Mouse (Mus musculus) cerebellum, adult 8-10 months (tissue): ENCODE data around the gene Mnd1.

Source experiments
- DNase-seq: peaks from one replicate; pipeline ENCODE4 v3.0.0; 2022

Mnd1 gene

DNA sequence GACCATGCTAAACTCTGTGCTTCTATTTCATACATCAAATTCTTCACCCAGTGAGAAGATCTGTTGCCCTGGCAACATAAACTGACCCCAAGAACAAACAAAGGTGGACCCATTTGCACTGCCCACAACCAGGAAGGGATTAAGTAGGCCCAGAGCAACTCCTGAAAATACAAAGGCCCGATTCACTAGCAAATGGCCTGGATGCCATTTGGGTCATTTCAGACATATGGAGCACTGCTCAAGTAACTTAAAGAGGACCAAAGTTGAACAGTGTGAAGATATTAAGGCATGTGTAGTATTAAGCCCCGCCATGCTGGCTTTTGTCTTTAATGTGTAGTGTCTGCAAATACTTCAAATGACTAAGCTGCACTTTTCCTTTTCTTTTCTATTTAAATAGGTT is 68.7 kb downstream of the Mnd1 start:
- no peak for DNase-seq

DNA sequence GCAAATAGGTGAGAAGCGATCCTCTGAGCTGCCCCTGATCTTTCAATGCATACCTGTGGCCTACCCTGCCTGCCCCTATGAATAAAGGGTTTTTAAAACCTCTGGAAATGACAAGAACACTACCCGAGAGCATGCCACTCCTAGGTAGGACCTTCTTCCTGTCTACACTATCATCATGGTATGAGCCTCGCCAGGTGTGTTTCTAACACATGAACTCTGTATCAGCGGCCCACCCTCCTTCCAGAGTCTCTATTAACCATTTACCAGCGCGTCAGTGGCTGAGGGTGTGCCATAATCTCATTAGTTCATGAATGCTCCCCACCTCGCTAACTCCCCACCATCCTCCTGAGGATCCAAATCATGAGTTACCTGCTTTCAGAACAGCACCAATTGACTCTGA is 69.2 kb downstream of the Mnd1 start:
- DNase-seq: no peak

DNA sequence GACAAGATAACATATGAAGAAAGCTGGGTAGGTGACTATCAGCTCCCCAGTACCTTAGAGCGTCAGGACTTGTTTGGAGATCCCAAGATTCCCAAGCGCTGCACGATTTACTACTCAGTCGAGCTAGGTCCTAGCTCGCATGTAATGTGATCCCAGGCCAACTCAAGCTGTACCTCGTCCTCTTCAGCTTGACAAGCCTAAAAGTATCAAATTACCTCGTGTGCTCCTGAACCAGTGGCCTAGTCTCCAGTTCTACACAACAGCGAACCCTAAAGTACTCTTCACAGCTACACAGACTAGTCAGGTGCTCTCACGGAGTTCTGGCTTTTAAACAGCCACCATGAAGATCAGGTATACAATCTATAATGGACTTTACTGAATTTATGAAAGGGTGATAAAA is 70.2 kb downstream of the Mnd1 start:
- DNase-seq: no peak

DNA sequence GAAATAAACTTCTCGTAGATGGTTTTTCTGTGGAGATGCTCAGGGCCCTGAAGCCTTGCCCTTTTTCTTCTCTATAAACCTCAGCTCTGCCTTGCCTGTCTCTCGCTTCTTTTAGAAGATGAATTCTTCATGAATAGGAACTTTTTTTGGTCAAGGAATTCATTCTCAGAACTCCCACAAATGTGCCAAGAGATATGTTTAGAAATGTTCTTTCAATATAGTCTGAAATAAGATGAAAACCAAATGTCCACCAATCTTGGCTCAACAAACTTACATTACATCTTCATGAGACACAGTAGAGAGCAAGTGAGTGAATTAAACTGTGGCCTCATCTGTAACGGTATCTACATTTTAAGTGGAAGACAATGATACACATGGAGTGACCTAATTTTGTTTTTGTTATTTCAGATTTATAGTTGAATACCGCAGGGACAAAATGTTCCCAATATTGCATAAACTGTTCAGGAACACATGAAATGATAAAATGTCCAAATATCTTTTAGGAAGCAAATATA is 74.3 kb downstream of the Mnd1 start:
- DNase-seq: no peak

DNA sequence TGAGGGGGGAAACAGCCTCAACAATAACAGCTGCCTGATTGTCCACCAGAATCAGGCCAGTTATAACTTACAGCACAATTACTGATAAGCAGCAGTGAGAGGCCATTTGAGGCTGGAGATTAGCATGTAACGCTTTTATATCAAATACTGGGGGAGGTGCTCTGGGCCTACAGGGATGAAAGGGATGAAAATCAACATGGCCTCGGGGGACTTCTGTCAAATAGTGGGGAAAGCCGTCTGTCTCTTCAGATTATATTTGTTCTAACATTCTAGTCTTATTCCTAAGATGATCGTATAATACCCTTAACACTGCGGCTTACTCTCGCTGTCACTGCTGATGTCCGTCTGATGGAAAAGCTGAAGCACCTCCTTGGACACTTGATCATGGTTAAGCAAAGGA is 75.5 kb downstream of the Mnd1 start:
- no peak for DNase-seq

DNA sequence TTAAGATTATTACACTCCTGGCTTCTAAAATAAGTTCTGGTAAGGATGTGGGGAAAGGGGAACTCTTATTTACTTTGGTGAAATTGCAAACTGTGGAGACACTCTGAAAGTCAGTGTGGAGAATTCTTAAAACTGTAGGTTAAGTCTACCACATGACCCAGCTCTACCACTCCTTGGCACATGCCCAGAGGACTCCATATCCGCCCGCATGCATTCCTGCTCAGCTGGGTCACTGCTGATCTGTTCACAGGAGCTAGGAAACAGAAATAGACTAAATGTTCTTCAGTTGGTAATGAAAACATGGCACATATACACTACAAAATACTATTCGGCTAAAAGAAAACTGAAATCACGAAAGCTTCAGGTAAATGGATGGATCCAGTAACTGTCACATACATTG is 78.1 kb downstream of the Mnd1 start:
- no peak for DNase-seq

DNA sequence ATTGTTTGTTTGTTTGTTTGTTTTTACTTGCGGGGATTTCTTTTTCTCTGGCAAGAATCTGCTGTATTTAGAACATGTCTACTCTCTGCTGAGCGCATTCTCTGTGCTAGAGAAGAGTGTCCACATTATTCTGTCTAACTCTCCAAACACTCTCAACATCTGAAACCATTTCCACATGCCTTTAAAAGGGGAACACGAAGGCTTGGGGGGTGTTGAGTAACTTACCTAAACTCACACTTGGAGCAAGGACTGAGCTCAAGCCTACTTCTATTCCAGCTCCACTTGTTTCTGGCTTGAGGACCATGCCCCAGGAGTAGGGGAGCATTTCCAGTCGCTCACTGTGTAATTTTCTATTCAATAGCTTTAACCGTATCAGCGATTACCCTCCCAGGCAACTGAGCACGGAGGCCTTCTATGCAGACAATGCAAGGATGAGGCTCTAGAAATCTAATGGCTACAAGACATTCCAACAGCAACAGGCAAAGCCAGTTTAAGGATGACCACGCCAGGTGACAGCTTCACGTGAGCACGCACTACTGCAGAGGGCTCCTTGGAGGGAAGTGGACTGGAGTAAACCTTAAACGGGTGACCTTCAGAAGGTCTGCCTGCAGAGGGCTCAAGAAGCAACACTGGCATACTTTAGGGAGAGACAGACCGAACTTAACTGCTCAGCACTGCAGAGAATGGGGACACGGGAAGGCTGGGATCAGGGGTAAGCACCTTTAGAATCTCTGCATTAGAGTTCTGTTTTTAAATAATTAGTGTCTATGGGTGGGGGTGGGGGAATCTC is 78.8 kb downstream of the Mnd1 start:
- no peak for DNase-seq

DNA sequence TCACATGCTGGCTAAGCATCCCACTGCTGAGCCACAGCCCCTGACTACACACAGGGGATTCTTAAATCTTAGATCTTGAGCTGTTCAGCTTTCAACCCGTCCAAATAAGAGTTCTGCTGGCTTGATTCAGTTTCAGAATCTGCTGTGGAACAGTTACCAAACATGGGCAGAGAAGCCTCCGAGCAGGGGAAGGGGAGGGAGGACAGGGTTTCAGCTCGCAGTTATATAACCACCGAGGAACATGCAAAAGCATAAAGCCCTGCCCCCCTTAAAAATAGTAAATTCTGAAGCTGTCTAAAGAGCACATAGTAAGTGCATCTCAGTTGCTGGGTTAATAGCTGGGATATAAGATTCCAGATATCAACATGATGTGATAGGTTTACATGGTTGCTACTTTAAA is 80.1 kb downstream of the Mnd1 start:
- no peak for DNase-seq

DNA sequence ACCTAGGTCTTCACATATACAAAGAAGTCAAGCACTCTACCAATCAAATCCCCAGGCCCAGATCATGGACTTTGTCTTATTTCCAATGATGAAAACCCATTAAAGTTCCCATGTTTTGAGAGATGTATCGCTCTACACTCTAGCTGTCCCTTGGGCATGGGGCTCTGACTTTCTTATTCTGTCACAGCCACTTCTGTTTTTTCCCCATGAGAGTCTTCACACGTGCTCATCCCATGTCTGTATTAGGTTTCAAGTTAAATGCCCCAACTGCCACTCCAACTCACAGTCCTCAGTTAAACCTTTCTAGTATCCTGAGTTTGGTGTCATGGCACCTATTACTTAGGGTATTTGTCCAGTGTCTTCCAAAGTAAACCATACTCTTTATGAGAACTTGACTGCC is 80.8 kb downstream of the Mnd1 start:
- DNase-seq: no peak

DNA sequence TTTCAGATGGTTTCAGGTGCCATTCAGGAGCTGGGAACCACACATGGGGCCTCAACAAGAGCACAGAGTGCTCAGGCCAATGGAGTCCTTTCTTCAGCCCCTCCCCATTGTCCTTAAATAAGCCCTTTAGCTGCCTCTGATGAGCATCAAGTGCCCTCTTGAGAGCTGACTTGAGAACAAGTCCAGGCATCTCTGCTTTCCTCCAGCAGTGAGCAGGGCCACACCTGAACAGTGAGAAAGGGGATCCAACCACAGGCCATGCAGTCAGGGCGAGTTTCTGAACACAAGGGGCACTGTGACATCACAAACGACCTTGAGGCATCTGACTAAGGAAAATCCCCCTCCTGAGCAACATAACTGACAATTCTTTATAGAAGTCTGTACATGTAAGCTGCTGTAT is 83.9 kb downstream of the Mnd1 start:
- no peak for DNase-seq

DNA sequence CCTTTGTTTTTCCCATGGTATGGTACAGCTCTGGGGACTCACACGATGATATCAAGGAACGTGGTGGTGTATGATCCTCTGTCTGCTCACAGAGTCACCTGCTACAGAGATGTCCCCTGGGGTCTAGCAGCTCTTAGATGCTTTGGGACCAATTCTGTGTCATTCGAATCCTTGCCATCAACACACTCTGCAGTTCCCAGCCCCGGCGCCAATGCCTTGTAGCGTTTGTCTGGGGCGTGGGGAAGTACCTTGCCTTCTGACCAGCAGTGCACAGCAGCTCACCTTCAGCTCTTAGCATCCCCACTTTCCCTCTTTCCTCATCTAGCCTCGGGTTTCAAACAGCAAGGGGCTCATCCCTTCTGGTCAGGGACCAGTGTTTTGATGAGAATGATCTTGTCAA is 84.8 kb downstream of the Mnd1 start:
- no peak for DNase-seq

DNA sequence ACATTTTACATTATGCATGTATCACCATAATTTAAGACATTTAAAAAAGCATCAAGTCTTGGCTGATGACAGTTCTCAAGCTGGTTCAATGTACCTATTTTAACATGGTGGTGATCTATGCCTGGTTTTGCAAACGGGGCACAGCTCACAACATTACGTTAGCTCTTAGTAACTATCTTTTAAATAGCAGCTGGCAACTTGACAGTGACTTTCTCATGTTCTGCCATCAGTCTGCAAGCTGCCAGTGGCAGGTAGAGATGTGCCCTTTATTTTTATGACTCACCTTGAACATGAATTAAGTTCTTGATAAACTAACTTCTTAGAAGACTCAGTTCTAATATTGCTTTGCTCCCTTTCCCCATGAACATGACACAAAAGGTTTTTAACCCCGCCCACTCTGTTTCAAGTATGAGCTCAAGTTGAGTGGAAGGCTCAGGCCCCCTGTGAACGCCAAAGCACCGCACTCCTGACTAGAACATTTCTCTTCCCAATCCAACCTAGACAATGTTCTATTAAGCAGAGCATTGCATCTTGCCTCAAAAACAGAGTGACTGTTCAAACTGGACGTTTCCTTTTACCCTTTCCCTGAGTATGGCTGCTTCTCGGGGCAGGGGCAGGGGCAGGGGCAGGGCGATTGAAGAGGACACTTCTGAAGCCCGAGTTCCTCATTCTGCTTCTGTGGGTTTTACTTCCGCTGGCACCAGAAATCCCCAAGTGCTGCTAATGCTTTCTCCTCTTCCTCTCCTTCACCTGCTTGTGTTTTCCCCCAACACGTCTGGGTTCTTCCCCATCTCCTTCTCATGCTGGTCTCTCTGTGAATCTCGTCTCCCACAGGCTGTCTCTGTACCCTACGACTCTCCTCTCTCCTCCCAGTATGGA is 86.5 kb downstream of the Mnd1 start:
- DNase-seq: no peak

DNA sequence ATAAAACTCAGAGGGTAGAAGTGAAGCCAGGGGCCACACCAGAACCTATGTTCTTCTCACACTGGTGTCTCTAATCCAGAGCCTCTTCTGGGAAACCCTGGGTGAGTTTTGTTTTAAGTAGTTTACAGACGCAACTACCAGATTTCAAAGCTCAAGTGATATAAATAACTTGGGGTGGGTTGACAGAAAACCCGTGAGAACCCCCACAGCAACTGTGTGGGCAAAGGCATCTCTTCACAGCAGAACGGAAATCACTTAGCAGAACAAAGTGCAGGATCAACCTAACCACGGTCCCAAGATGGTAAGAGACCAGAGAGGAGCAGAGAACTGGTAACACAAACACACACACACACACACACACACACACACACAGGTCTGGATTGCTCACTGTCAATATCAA is 89.8 kb downstream of the Mnd1 start:
- DNase-seq: no peak

DNA sequence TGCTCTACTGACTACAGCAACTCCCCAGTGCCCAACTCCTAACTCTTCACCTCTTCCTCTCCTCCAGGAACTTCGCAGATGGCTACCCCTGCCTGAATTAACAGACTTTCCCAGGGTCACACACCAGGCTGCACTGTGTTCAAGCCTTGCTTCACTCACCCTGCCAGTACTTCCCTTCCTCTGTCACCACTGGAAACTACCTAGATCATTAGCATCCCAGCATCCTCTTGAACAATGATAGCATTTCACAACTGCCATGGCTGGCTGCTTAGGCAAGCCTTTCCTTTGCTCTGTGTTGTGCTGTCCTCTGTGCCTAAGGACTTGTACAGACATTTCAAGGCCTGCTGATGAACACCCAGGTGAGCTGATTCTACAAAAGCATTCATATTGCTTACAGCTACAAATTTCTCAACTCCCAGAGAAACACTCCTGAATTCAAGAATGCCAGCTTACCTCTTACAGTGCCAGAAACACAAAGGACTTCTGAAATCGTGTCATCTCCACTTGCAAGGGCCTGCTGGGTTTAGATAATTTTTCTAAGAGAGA is 92.1 kb downstream of the Mnd1 start:
- DNase-seq: no peak

DNA sequence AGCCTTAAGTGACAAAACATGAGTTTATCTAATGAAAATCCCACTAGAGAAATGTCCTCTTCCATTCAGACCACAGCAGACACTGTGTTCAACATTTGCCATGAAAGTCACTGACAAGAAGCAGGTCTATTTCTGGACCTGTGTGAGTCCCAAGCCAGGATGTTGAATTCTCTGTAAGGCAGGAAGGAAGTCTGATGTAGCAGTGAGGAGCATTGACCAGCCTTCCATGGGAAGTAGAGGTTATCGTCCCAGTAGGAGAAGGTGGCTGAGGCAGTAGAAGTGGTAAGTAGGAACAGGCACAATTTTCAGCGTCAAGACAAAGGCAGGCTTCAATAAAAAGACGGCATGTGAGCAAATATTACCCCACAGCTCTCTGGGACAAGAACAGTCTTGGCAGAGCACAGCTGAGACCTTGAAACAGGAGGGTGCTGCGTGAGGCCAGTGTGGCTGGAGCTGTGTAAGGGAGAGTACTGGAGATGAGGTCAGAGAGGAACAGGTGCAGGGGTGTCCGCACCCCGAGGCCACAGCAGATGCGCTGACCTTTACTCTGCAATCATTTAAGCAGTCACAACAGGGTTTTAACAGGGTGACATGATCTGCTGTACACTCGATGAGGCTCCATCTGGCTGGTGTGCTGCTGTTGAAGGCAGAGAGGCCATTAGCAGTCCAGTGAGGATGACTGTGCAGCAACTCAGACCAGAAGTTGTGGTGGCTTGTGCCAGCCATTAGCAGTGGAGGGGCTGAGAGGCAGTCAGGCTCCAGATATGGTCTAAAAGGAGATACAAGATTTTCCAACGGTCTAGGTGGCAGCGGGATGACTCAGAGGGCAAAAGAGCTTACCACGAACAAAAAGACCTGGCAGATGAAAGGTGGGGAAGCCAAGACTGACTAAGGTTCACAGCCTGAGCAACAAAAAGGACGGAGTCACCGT is 93.8 kb downstream of the Mnd1 start:
- no peak for DNase-seq

DNA sequence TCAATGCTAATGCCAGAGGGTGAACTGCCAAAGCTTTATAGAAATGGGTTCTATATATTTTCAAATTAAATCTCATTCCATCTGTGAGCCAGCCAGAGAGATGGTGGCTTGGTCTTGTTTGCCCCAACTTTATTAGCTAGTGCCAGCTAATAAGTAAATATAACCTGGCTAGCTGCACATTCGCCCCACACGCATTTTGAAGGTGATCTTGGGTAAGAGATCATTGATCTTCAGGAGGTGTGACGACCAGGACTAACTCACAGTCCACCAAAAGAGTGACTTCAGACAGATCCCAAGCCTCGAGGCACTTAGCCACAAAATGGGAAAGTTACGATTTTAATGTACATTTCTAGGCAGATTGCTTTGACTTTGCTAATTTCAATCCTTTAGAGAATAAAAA is 94.6 kb downstream of the Mnd1 start:
- DNase-seq: no peak

DNA sequence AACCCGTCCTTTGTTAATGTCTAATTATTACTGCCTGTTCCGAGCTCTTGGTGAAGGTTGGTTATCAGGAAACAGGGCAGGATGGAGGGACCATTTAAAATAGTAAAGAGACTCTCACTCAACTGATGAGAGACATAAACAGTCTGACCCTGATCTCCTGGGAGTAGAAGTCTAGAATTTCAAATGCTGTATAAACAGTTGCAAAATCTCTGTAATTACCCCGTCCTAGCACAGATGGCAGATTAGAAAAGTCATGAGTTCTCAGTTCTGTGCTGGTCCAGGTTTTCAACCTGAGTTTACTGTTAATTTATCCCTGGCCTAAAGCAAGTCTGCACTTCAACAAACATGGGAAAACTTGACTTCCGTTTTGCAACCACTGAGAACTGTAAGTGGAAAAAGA is 95.5 kb downstream of the Mnd1 start:
- no peak for DNase-seq

DNA sequence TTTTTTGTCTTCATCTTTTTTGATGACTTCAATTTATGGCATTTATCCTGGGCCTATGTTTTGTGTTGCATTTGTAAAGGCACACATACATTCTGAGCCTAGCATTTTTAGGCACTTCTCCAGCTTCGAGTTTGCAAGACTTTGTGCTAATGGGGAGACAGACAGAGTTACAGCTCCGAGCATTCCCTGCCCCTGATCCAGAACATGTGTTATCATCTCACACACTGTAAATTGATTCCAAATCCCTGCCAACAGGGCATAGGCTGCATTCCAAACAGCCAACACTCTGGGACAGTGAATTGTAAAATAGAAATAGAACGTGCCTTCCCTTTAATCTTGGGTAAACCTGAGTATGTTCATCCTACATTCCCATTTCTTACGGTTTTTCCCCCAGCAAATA is 95.9 kb downstream of the Mnd1 start:
- no peak for DNase-seq

DNA sequence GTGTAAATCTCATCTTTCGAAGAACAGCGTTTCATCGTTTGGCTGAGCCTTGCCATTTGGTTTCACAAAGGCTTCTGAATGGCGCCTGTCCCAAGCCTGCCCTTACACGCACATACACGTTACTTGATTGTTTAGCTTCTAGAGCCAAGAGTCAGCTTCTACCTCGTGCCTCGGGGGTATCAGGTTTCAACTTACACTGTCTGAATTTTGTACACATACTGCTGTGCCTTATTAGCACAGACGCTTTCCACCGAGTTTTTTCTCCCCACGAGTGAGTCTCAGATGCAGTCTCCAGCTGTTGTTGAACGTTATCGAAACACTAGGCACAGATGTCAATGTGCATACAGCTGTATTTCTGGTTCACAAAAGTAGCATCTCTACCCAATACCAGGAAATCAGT is 96.3 kb downstream of the Mnd1 start:
- DNase-seq: no peak

DNA sequence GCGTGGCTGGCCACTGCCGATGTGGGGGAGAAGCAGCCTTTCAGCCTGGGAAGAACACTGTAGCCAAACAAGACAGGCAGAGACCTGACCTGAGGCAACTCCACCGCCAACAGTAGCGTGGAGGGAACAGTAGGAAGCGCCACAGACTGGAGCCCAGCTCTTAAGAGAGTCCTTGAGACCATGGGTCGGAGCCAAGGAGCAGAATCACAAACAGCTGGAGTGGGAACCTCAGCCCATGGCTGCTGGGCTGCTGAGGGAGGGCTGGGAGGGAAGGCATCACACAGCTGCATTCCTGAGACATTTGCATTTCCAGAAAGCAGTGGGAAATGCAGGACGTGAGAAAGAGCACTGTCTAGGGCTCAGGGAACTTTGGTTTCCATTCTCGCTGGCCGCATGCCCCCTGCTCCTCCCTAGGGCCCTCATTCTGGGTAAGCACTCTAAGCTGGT is 106.8 kb downstream of the Mnd1 start:
- DNase-seq: no peak

DNA sequence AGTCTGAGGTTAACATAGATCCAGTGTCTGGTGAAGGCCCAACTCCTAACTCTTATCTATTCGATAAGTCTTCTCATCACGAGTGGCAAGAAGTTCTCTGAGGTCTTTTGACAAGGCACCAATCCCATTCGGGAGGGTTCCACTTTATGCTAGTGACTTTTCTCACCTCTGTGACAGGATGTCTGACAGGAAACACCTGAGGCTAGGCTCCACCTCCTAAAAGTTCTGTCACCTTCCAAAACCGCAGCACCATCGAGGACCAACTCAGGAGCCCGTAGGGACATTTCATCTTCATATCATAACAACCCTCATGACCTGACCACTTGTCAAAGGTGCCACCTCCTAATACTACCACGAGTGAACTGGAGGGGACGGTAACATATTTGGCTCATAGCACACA is 109.4 kb downstream of the Mnd1 start:
- no peak for DNase-seq

DNA sequence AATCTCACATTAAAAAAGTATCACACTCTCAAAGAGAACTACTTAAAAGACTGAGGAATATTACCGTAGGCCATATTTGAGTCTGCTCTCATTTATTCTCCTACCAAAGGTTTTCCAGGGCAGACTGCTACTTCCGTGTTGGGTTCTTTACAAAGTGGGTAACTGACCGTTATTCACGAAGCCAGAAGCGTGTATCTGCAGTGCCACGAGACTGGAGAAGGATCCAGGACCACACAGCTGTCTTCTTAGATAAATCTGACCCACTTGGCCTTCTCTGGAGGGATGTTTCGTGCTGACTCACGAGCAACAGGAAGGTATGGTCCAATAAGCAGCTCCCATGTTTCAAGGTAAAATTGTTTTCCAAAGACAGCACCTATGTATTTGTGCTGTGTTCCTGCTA is 113.8 kb downstream of the Mnd1 start:
- DNase-seq: no peak
